Mouse (Mus musculus) liver, embryonic 15.5 days (tissue): Measurements from ENCODE around the gene Syce2. TPM values are rescaled to one million over a fixed set of nuclear protein-coding genes. Genes with fewer than 3 reads are reported as not detected.

Experiments
- ATAC-seq: fragments of 200-750 bp; cut with Nextera tagmentation; 2 replicates; pipeline ENCODE4 v1.8.0; 2017; ENCODE audit warnings: moderate number of reproducible peaks, mild to moderate bottlenecking, moderate library complexity; ENCODE audit not compliant: insufficient read depth
- H3K27ac ChIP-seq: fragments of 300-500 bp; sonication (generic); replicated peaks from 2 replicates; pipeline ENCODE4 v1.5.1; 2015; ENCODE audit warnings: mild to moderate bottlenecking, inconsistent platforms
- H3K27me3 ChIP-seq: fragments of 300-500 bp; sonication (generic); 2 replicates; pipeline ENCODE4 v1.6.1; 2015; ENCODE audit warnings: mild to moderate bottlenecking, inconsistent platforms
- H3K36me3 ChIP-seq: fragments of 300-500 bp; sonication (generic); replicated peaks from 2 replicates; pipeline ENCODE4 v1.6.1; 2015; ENCODE audit warnings: moderate library complexity, mild to moderate bottlenecking, inconsistent platforms
- H3K4me1 ChIP-seq: fragments of 300-500 bp; sonication (generic); replicated peaks from 2 replicates; pipeline ENCODE4 v1.6.1; 2015; ENCODE audit warnings: inconsistent platforms
- H3K4me2 ChIP-seq: fragments of 300-500 bp; sonication (generic); 2 replicates; pipeline ENCODE4 v1.6.1; 2015; ENCODE audit warnings: moderate library complexity, mild to moderate bottlenecking, inconsistent platforms
- H3K4me3 ChIP-seq: fragments of 300-500 bp; sonication (generic); replicated peaks from 2 replicates; pipeline ENCODE4 v1.5.1; 2015; ENCODE audit warnings: mild to moderate bottlenecking, inconsistent platforms
- H3K9ac ChIP-seq: fragments of 300-500 bp; sonication (generic); 2 replicates; pipeline ENCODE4 v1.6.1; 2015; ENCODE audit warnings: moderate library complexity, mild to moderate bottlenecking, inconsistent platforms
- H3K9me3 ChIP-seq: fragments of 300-500 bp; sonication (generic); replicated peaks from 2 replicates; pipeline ENCODE4 v1.6.1; 2016; ENCODE audit warnings: inconsistent platforms
- WGBS: fragments of 180-500 bp; shearing (Covaris S2); methylation state at CpG from one replicate; pipeline ENCODE4 v1.1.7; 2015; ENCODE audit warnings: mixed read lengths; ENCODE audit not compliant: insufficient replicate concordance; 5-methylcytosine and 5-hydroxymethylcytosine counted together
- microRNA-seq: library from miRNA; unstranded; fragments of <30 nt; microRNA quantifications from one replicate; pipeline ENCODE4, GENCODE M21; 2016
- polyA plus RNA-seq: library from polyadenylated mRNA; unstranded; fragments of >200 nt; fragmentation: Nextera tagmentation; extraction: Ambion mirVana; gene quantifications from 2 replicates; pipeline ENCODE4 v1.2.1, GENCODE M21; 2015

The Syce2 gene
- polyA plus RNA-seq, 1 experiment from 2014 or later: 55.0 TPM

DNA sequence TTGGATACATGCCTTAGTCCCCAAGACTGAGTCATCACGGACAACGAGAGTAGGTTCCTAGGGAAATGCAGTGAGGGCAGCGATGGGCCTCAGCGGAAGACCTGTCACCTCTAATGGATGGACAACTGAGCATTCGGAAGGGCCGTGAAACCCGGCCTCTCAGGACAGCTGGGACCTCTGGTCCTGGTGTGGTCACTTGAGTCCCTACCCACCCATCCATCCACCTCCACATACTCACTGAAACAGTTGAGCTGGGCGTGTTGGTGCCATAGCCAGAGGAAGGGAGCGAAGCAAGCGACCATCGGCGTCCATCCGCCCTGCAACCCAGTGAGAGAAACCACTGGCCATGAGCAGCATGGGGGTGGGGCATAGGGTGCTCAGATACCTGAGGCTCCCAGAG lies 58.7 kb downstream of the Syce2 start:
- H3K27me3 ChIP-seq: peaks cover 83% of the 10 kb centered on the region
- H3K9ac ChIP-seq: no peak overlapping the region
- H3K9me3 ChIP-seq: no peaks in the 10 kb centered on the region
- no peak overlapping the region for H3K4me3 ChIP-seq
- 77% methylated on average over 13 of the region's 13 CpGs for WGBS
- no peak overlapping the region for H3K27ac ChIP-seq
- no peak for ATAC-seq
- H3K4me2 ChIP-seq: no peak overlapping the region
- no peaks in the 10 kb centered on the region for H3K36me3 ChIP-seq
- peaks cover 20% of the 10 kb centered on the region for H3K4me1 ChIP-seq

DNA sequence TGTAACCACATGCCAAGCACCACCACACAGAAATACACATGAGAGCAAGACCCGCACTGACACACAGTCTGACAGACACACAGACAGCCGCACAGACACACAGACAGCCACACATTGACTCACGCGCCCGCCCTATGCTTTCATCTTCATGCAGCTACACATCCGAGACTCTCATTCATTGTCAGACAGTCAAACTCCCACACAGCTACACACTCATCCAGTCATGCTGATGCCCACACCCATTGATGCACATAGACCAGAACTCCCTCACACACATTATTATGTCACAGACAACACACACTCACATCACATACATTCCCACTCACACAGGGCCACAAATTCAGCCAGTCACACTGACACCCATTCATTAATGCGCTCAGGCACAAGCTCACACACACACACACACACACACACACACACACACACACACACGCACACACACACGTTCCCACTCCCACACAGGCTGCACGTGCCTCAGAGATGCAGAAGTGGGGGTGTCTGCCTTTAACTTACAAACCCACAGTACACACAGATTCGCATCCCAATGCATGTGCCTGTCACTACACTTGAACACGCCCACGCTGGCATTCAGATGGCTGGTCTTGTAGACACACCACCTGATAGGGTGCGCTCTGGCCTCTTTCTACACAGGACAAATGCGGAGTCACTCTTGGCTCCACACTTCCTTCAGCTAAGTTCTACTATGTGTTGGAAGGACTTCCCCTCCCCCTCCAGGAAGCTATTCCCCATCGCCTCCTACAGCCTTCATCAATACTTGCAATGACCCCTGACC lies 62.1 kb downstream of the Syce2 start:
- H3K9ac ChIP-seq: no peak overlapping the region
- ATAC-seq: no peak
- WGBS: 64% methylated on average over 16 of the region's 16 CpGs
- H3K27ac ChIP-seq: no peak overlapping the region
- peaks cover 34% of the 10 kb centered on the region for H3K4me1 ChIP-seq
- H3K4me3 ChIP-seq: no peak overlapping the region
- H3K27me3 ChIP-seq: peaks cover 98% of the 10 kb centered on the region
- H3K4me2 ChIP-seq: no peak overlapping the region
- no peaks in the 10 kb centered on the region for H3K36me3 ChIP-seq
- H3K9me3 ChIP-seq: no peaks in the 10 kb centered on the region

- 3% methylated on average over 15 of the region's 15 CpGs for WGBS
- H3K27ac ChIP-seq: no peak overlapping the region
- ATAC-seq: no peak
- H3K27me3 ChIP-seq: peaks cover 98% of the 10 kb centered on the region
- peaks cover 29% of the 10 kb centered on the region for H3K4me1 ChIP-seq
- H3K4me2 ChIP-seq: no peak overlapping the region
- H3K9ac ChIP-seq: no peak overlapping the region
- H3K4me3 ChIP-seq: no peak overlapping the region
- H3K36me3 ChIP-seq: no peaks in the 10 kb centered on the region
- H3K9me3 ChIP-seq: no peaks in the 10 kb centered on the region
Observed at GRCm38 (mm10) chr8:84934860-84935259, 62.9 kb downstream of the Syce2 start.

DNA sequence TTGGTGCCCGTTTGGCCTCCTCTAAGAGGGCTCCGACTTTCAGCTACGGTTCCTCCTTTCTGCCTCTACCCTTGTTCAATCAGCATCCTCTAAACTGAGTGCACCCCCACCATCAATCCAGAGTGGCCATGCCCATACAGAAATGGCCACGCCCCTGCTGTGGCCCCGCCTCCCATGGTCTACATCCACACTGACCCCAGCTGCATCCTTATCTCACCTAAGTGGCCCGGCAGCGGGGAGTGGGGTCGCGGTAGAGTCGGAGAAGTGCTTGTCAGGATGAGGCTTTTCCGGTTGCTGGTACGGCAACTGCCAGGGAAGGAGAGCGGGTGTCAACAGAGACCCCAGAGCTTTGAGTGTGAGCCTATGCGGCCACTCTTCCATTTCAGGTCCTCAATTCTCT lies 63.6 kb downstream of the Syce2 start:
- Histone ChIP-seq H3K4me1 (peaks cover 29% of the 10 kb centered on the region), H3K36me3 (no peaks in the 10 kb centered on the region), H3K9me3 (no peaks in the 10 kb centered on the region), H3K4me2 (no peak overlapping the region), H3K9ac (no peak overlapping the region), H3K4me3 (no peak overlapping the region), H3K27ac (no peak overlapping the region), H3K27me3 (peaks cover 98% of the 10 kb centered on the region)
- 3% methylated on average over 14 of the region's 14 CpGs for WGBS
- no peak for ATAC-seq

GRCm38 (mm10) chr8:84936041-84936961 lies 64.4 kb downstream of the Syce2 start:
- Histone ChIP-seq H3K4me1 (peaks cover 29% of the 10 kb centered on the region), H3K4me3 (peak overlapping the region; percentile 46), H3K36me3 (no peaks in the 10 kb centered on the region), H3K27ac (no peak overlapping the region), H3K27me3 (peaks cover 98% of the 10 kb centered on the region), H3K9me3 (no peaks in the 10 kb centered on the region), H3K4me2 (peak overlapping the region; percentile 75), H3K9ac (no peak overlapping the region)
- 21% methylated on average over 23 of the region's 23 CpGs for WGBS
- ATAC-seq: no peak

GRCm38 (mm10) chr8:84936962-84937546 lies 65.1 kb downstream of the Syce2 start, which contains the start of gene Mast1:
Gene Mast1, minus strand, starts transcription at chr8:84937359.
- Histone ChIP-seq H3K9ac (no peak within 1 kb of the TSS), H3K4me3 (peak within 1 kb of the TSS; percentile 46), H3K4me2 (peak within 1 kb of the TSS; percentile 75), H3K36me3 (no peaks in the 10 kb centered on the region), H3K4me1 (peaks cover 29% of the 10 kb centered on the region), H3K9me3 (no peaks in the 10 kb centered on the region), H3K27ac (no peak within 1 kb of the TSS), H3K27me3 (peaks cover 98% of the 10 kb centered on the region)
- peak; percentile 52 for ATAC-seq
- 2% methylated on average over 50 of the region's 50 CpGs for WGBS

Small RNA genes lying within 50 kb of the gene (microRNA-seq; reads per million reads assigned to microRNA genes)
- gene Gm24197 (not detected), gene Mir7069 (2.0 reads per million)

Other genes starting within 250 kb of the Syce2 start
- 22.8 and 23.1 TPM in 2 replicates for gene Ier2, start 209.3 kb upstream of the Syce2 start, polyA plus RNA-seq
- 27.9 and 36.1 TPM in 2 replicates for gene Trmt1, start 185.8 kb upstream of the Syce2 start, polyA plus RNA-seq
- 6.2 and 7.2 TPM in 2 replicates for gene Nacc1, start 184.2 kb upstream of the Syce2 start, polyA plus RNA-seq
- 55.3 and 58.3 TPM in 2 replicates for gene Lyl1, start 170.7 kb upstream of the Syce2 start, polyA plus RNA-seq
- gene G430095P16Rik, start 149.1 kb upstream of the Syce2 start, polyA plus RNA-seq: 8.1 and 8.7 TPM in 2 replicates
- gene Nfix, start 71.8 kb upstream of the Syce2 start, polyA plus RNA-seq: 2.1 and 2.8 TPM in 2 replicates
- gene Dand5, start 49.3 kb upstream of the Syce2 start, polyA plus RNA-seq: 2.9 and 3.4 TPM in 2 replicates
- gene Gadd45gip1, start 40.6 kb upstream of the Syce2 start, polyA plus RNA-seq: 42.4 and 44.9 TPM in 2 replicates
- 293 and 323 TPM in 2 replicates for gene Rad23a, start 31.4 kb upstream of the Syce2 start, polyA plus RNA-seq
- 471 and 504 TPM in 2 replicates for gene Calr, start 25.2 kb upstream of the Syce2 start, polyA plus RNA-seq
- gene Farsa, start 15.1 kb upstream of the Syce2 start, polyA plus RNA-seq: 58.8 and 61.9 TPM in 2 replicates
- gene Gcdh, start 21.8 kb downstream of the Syce2 start, polyA plus RNA-seq: 55.1 and 67.9 TPM in 2 replicates
- 443 and 534 TPM in 2 replicates for gene Klf1, start 29.8 kb downstream of the Syce2 start, polyA plus RNA-seq
- 11.4 and 12.7 TPM in 2 replicates for gene Dnase2a, start 36.4 kb downstream of the Syce2 start, polyA plus RNA-seq
- 0.06 and 0.23 TPM in 2 replicates for gene Mast1, start 65.2 kb downstream of the Syce2 start, polyA plus RNA-seq
- 0.18 and 0.40 TPM in 2 replicates for gene Rtbdn, start 74.9 kb downstream of the Syce2 start, polyA plus RNA-seq
- not detected in 2 replicates for gene Gm49661, start 97.3 kb downstream of the Syce2 start, polyA plus RNA-seq
- gene Prdx2, start 97.5 kb downstream of the Syce2 start, polyA plus RNA-seq: 1,960 and 2,082 TPM in 2 replicates
- 101 TPM in 2 replicates for gene Rnaseh2a, start 97.7 kb downstream of the Syce2 start, polyA plus RNA-seq
- gene Junb, start 106.6 kb downstream of the Syce2 start, polyA plus RNA-seq: 18.2 and 22.1 TPM in 2 replicates
- gene Hook2, start 118.5 kb downstream of the Syce2 start, polyA plus RNA-seq: 6.5 and 8.6 TPM in 2 replicates
- gene Best2, start 142.4 kb downstream of the Syce2 start, polyA plus RNA-seq: not detected in 2 replicates
- 59.7 and 59.9 TPM in 2 replicates for gene Asna1, start 153.2 kb downstream of the Syce2 start, polyA plus RNA-seq
- gene Trir, start 154.7 kb downstream of the Syce2 start, polyA plus RNA-seq: 59.8 and 63.4 TPM in 2 replicates
- gene Tnpo2, start 164.8 kb downstream of the Syce2 start, polyA plus RNA-seq: 19.3 and 20.5 TPM in 2 replicates
- gene Fbxw9, start 187.9 kb downstream of the Syce2 start, polyA plus RNA-seq: 9.9 and 11.0 TPM in 2 replicates
- 0.45 TPM in 1 of 2 replicates, not detected in the other for gene Gm5741, start 195.9 kb downstream of the Syce2 start, polyA plus RNA-seq
- gene Dhps, start 199.6 kb downstream of the Syce2 start, polyA plus RNA-seq: 28.4 and 28.7 TPM in 2 replicates
- gene Wdr83os, start 208.6 kb downstream of the Syce2 start, polyA plus RNA-seq: 55.6 and 58.5 TPM in 2 replicates
- 21.6 and 26.5 TPM in 2 replicates for gene Wdr83, start 209.2 kb downstream of the Syce2 start, polyA plus RNA-seq
- 29.9 and 33.2 TPM in 2 replicates for gene Man2b1, start 211.2 kb downstream of the Syce2 start, polyA plus RNA-seq